Mouse (Mus musculus): Measurements from ENCODE around the gene Derl2.

Derl2 gene

DNA sequence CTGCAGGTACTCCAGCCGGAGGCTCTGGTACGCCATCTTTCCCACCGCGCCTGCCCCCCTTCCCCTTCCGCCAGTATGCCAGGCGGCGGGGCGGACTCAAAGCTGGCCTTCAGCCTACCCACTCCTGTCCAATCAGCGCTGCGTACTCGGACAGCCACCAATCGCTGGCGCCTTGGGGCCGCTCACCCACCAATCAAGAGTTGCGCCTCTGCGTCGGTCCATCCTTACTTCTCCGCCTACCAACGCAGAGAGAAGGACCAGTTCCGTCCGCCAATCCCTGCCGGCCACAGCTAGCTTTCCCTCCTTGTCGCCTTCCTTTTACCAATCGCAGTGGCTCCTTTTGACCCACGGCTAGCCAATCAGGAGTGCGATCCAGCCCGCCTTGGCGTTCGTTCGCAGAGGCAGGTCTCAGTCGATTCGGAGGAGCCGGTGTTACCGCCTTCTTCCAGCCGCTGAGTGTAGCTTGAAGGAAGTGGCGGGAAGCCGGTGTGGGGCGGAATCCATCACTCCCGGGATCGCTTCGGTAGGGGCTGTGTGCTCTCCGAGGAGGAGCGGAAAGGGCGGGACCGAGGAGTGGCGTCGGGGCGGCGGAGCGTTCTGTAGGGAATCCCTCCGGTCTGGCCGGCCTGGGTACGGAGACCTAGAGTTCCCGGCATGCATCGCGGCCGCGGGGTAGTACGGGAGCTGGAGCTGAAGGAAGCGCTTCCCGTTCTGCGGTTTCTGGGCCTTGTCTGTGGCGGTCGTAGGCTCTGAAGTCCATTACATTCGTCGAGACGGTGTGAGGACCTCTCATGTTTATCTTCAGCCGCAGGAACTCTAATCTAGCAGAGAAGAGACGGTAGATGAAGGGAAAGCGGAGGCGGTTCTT lies at the start of gene Derl2, which contains the start of gene Mis12:
Gene Derl2, minus strand, starts transcription at position 641 of the 868 bp plus-strand sequence.
Gene Mis12, plus strand, starts transcription at position 411 of the 868 bp plus-strand sequence.
- DNase-seq: peak; percentile 98

- DNase-seq: peak; percentile 31 to 52
These were observed 32.9 kb upstream of the Derl2 start for GRCm38 (mm10) chr11:71052554-71052953.

- DNase-seq: no peak
These were observed 20.1 kb upstream of the Derl2 start for GRCm38 (mm10) chr11:71039526-71040298.

GRCm38 (mm10) chr11:71033163-71033761 lies 13.6 kb upstream of the Derl2 start, which contains the start of gene 6330403K07Rik:
Gene 6330403K07Rik, minus strand, starts transcription at chr11:71033513.
- peak; percentile 62 to 70 for DNase-seq

GRCm38 (mm10) chr11:71032491-71033162 lies 13.0 kb upstream of the Derl2 start:
- DNase-seq: peak; percentile 24 to 38

- no peak for DNase-seq
These were observed 12.4 kb upstream of the Derl2 start for GRCm38 (mm10) chr11:71032070-71032469.

DNA sequence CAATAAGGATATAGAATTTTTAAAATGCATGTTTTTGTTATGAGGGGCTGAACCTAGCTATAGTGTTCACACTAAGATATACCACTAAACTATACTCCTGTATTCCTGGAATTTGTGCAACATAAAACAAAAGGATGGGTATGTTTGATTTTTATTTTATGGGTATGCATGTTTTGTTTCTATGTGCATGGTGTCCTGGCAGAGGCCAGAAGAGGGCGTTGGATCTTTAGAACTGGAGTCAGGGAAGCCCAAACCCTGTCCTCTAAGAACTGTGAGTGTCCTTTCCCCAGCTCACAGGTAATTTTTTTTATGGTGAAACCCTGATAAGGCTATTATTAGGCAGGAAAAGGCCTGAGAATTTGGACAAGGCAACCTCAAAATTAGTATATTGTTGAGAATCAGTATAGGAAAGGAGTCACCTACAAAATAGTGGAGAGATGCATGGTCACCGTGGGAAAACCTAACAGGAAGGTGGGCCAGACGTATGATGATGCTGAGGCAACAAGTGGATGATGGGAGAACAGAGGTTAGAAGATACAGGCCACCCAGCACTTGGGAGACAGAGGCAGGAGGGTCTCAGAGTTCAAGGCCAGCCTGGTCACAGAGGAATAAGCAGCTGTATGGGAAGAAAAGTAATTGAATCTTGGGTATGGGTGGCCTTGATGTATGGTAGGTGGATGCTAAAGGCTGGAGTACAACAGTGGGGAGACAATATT lies 9.9 kb upstream of the Derl2 start:
- peak in 1 of 2 experiments; percentile 24 for DNase-seq

- DNase-seq: no peak
These were observed 8.6 kb upstream of the Derl2 start for GRCm38 (mm10) chr11:71028280-71028679.

GRCm38 (mm10) chr11:71018416-71019200 lies 1.0 kb downstream of the Derl2 start:
- DNase-seq: no peak

- no peak for DNase-seq
These were observed 2.6 kb downstream of the Derl2 start for GRCm38 (mm10) chr11:71017051-71017450.

GRCm38 (mm10) chr11:71012743-71013142 lies 6.9 kb downstream of the Derl2 start:
- no peak for DNase-seq

DNA sequence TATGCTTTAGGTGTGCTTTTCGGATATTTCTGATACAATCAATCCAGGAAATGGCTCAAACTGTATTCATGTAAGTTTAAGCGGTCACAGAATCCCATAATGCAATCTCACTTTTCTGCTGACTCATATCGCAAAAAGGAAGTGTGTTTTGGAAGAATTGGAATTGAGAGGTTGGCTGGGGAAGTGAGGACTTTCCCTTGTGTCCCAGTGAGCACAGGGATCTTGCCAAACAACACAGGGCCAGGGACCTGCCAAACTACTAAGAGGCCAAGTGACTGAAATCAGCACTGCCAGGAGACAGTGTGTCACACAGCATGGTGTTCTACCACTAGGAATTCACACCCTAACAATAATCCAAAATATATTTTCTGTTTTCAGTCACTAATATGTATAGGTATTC lies 11.3 kb downstream of the Derl2 start:
- peak in 1 of 2 experiments; percentile 41 for DNase-seq

- no peak for DNase-seq
These were observed 11.8 kb downstream of the Derl2 start for GRCm38 (mm10) chr11:71007831-71008230.

- no peak for DNase-seq
These were observed 12.6 kb downstream of the Derl2 start for GRCm38 (mm10) chr11:71007026-71007425.

- peak in 1 of 2 experiments; percentile 18 for DNase-seq
These were observed 14.6 kb downstream of the Derl2 start for GRCm38 (mm10) chr11:71005046-71005445.

GRCm38 (mm10) chr11:71004316-71004773 lies 15.3 kb downstream of the Derl2 start, which contains the start of gene Dhx33:
Gene Dhx33, minus strand, starts transcription at chr11:71004437.
- peak; percentile 97 to 98 for DNase-seq

DNA sequence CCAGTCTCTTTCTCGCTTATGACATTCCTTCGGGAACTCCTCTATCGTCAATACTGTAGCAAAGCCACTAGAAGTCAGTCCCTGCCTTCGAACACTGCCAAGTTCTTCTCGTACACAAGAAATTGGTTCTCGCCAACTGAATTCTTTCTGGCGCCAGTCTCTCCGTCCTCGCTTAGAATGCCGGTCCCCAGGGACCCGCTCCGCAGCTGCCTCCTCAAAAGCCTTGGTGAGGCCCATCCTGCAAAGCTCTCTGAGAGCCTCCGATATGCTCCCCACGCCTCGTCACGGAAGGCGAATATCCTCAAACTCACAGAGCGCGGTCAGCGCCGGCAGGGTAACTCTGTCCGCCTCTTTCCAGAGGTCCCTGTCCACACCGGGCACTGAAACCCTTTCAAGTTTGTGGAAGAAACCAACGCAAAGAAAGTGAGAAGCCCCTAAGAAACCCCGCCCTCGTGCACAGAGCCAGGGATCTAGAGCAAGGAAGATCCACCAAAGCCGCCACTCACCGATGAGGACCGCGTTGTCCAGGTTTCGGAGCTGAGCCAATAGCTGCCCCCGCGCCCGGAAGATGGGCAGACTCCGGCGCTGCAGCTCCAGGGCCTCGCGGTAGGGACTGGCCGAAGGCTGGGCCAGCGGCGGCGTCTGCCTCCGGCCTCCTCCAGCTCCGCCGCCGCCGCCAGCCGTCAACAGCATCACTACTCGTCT lies 15.9 kb downstream of the Derl2 start:
- no peak for DNase-seq

- no peak for DNase-seq
These were observed 18.5 kb downstream of the Derl2 start for GRCm38 (mm10) chr11:71001167-71001566.

DNA sequence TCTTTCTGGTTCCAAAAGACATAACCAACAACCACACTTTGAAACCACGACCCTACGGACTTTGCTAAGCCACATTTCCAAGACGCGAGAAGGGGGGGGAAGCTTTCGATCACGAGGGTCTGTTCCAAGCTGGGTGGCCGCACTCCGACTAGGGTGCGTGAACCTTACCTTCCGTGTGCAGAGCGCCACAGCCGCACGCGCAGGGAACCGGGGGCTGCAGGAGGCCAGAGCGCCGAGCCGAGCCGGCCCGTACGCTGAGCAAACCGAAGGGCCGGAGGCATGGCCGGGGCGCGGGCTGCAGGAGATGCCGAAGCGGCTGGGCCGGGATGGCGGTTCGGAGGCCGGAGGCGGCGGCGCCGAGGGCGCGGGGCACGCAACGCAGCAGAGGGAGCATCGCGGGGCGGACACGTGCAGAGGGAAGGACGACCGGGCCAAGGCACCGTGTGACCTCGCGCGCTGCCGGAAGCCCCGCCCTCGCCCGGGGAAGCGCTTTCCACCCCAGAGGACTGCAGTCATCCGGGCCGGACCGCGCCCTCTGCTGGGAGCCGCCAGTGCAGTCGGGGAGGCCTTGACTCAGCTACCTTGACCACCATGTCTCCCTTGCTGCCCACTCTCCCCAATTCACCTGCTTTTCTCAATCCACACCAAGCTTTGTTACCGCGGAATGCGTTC lies 36.9 kb downstream of the Derl2 start, which contains the start of gene C1qbp:
Gene C1qbp, minus strand, starts transcription at position 470 of the 672 bp plus-strand sequence.
- peak; percentile 99 for DNase-seq

All from cerebellum, postnatal 14 days (tissue).